Mouse (Mus musculus) spleen, adult 2 months (tissue): ENCODE measurements around the gene Pla2g16.

Experiments used
- CTCF ChIP-seq: fragments of 200-500 bp; IDR thresholded peaks from 2 replicates; pipeline ENCODE4 v1.5.1; 2011; ENCODE audit warnings: mild to moderate bottlenecking, inconsistent platforms; ENCODE audit not compliant: insufficient read depth, insufficient read length, insufficient replicate concordance; ENCODE audit errors: extremely low read depth
- POLR2A ChIP-seq: fragments of 200-500 bp; IDR thresholded peaks from 2 replicates; pipeline ENCODE4 v1.6.1; 2011; ENCODE audit warnings: low read depth, low read length, inconsistent platforms

GRCm38 (mm10) chr19:7558675-7559074 lies 1.4 kb downstream of the Pla2g16 start:
- TF ChIP-seq POLR2A (no peak), CTCF (no peak)
